ENCODE assay signal across 20 mouse cellular contexts in the genomic region with DNA sequence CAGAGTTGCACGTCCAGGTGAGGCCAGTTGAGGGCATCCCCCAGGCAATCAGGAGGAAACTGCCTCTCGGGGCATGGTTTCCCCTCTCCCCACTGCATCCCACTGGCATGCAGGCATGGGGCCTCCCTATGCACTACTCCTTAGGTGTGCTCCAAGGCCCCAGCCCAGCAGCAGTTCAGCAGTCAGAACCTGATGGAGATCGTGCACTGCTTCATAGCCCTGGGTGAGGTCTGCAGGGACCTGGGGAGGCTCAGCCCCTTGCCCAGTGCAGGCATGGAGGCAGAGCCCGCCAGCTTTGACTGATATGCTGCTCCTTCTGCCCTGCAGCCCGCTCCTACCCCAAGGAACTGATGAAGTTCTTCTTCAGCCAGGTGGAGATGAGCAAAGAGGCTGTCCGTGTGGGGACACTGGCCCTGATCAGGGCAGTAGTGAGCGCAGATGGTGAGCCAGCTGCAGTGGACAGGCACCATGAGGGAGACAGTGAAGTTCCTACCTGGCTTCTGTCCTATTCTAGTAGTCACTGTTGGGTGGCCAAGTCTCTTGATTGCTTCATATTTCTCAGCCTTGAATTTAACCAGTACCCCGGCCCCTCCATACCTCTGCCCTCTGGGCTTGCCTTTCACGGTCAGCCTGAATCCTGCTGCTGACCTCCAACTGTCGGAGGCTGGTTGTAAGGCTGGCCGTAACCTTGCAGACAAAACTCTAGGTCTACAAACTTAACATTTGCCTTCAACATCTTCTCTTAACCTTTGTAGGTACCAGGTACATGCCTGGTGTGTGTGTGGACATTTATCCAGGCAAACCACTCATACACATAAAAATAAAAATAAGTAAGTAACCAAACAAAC. TPM values are rescaled to one million over a fixed set of nuclear protein-coding genes. Genes with fewer than 3 reads are reported as not detected.
DNase-seq lines count a peak whose midpoint lies in the region; ATAC-seq and TF ChIP-seq lines count a peak whose summit lies in the region.
"Had no signal": no experiment of that assay in that cellular context is flagged by ENCODE, and none has a peak within 500 bp of the region (broad histone marks: within the 10 kb centered on the region; RNA-seq: fewer than 3 reads in every experiment).

No protein-coding gene starts in this region.

- no peak overlapping the region for H3K4me2 ChIP-seq in hindbrain, embryonic 16.5 days (ENCODE audit: low read length)
- no peak overlapping the region for H3K4me2 ChIP-seq in hindbrain, postnatal 0 days (ENCODE audit: low read depth, low read length)
- no peak overlapping the region for H3K4me2 ChIP-seq in midbrain, embryonic 11.5 days
- no peak overlapping the region for H3K4me2 ChIP-seq in limb, embryonic 15.5 days
- H3K4me2 ChIP-seq in midbrain, postnatal 0 days (ENCODE audit: low read depth, low read length, poor library complexity, severe bottlenecking), result no peak overlapping the region
- H3K4me2 ChIP-seq: heart, embryonic 15.5 days; hindbrain, embryonic 15.5 days had no signal

- no peaks in the 10 kb centered on the region for H3K36me3 ChIP-seq in hindbrain, embryonic 16.5 days (ENCODE audit: control insufficient read depth, insufficient read depth, low read length)
- no peaks in the 10 kb centered on the region for H3K36me3 ChIP-seq in hindbrain, postnatal 0 days (ENCODE audit: insufficient read depth, low read length)
- H3K36me3 ChIP-seq in midbrain, embryonic 11.5 days (ENCODE audit: control insufficient read depth, insufficient read depth, low read length), result no peaks in the 10 kb centered on the region
- H3K36me3 ChIP-seq in midbrain, embryonic 10.5 days, result no peaks in the 10 kb centered on the region
- no peaks in the 10 kb centered on the region for H3K36me3 ChIP-seq in limb, embryonic 15.5 days
- H3K36me3 ChIP-seq in midbrain, postnatal 0 days (ENCODE audit: insufficient read depth, low read length), result no peaks in the 10 kb centered on the region
- H3K36me3 ChIP-seq: heart, embryonic 15.5 days; hindbrain, embryonic 15.5 days had no signal

- H3K4me3 ChIP-seq in hindbrain, embryonic 16.5 days (ENCODE audit: low read length), result no peak overlapping the region
- H3K4me3 ChIP-seq in hindbrain, postnatal 0 days (ENCODE audit: low read length), result no peak overlapping the region
- no peak overlapping the region for H3K4me3 ChIP-seq in midbrain, embryonic 11.5 days (ENCODE audit: low read depth, low read length)
- no peak overlapping the region for H3K4me3 ChIP-seq in midbrain, embryonic 10.5 days
- no peak overlapping the region for H3K4me3 ChIP-seq in limb, embryonic 15.5 days
- H3K4me3 ChIP-seq in midbrain, postnatal 0 days (ENCODE audit: low read depth, low read length), result no peak overlapping the region
- H3K4me3 ChIP-seq: heart, embryonic 15.5 days; hindbrain, embryonic 15.5 days had no signal

- WGBS in hindbrain, embryonic 16.5 days, result 67% methylated on average over 11 of the region's 11 CpGs
- 65% methylated on average over 11 of the region's 11 CpGs for WGBS in hindbrain, postnatal 0 days
- 64% methylated on average over 11 of the region's 11 CpGs for WGBS in midbrain, embryonic 11.5 days
- WGBS in midbrain, embryonic 10.5 days, result 65% methylated on average over 11 of the region's 11 CpGs
- 60% methylated on average over 11 of the region's 11 CpGs for WGBS in limb, embryonic 15.5 days
- 63% methylated on average over 11 of the region's 11 CpGs for WGBS in midbrain, postnatal 0 days

- ATAC-seq in hindbrain, embryonic 16.5 days, result 0 out of 2 replicates have a peak, but pooled peaks have one; percentile 12
- no peak for ATAC-seq in hindbrain, postnatal 0 days
- peak; percentile 3; the same call in 1 of the 2 replicates for ATAC-seq in midbrain, embryonic 11.5 days (ENCODE audit: low FRiP score)
- peak; percentile 3; the same call in 1 of the 2 replicates for ATAC-seq in limb, embryonic 15.5 days (ENCODE audit: insufficient number of reproducible peaks, low FRiP score, low TSS enrichment, low read depth)
- ATAC-seq in midbrain, postnatal 0 days (ENCODE audit: low FRiP score), result peak; percentile 11
- no peak for ATAC-seq in inflammation-experienced regulatory T-cells, adult 6 months
- ATAC-seq: CD4-positive, CD25-positive, alpha-beta regulatory T cell, adult 4 months; forebrain, postnatal 0 days had no signal

- H3K4me1 ChIP-seq in hindbrain, embryonic 16.5 days (ENCODE audit: control insufficient read depth, insufficient read depth, low read depth, low read length), result no peaks in the 10 kb centered on the region
- H3K4me1 ChIP-seq in hindbrain, postnatal 0 days (ENCODE audit: insufficient read depth, low read length), result no peaks in the 10 kb centered on the region
- H3K4me1 ChIP-seq in midbrain, embryonic 11.5 days (ENCODE audit: control insufficient read depth, insufficient read depth, low read length), result no peaks in the 10 kb centered on the region
- no peaks in the 10 kb centered on the region for H3K4me1 ChIP-seq in midbrain, embryonic 10.5 days
- H3K4me1 ChIP-seq in limb, embryonic 15.5 days, result no peaks in the 10 kb centered on the region
- H3K4me1 ChIP-seq in midbrain, postnatal 0 days (ENCODE audit: insufficient read depth, low read length), result no peaks in the 10 kb centered on the region
- H3K4me1 ChIP-seq: heart, embryonic 15.5 days; hindbrain, embryonic 15.5 days had no signal

- no peak for TF ChIP-seq CTCF in hindbrain, postnatal 0 days (IDR thresholded peaks at IDR 0.05; ENCODE audit: low read depth)
- TF ChIP-seq CTCF in midbrain, postnatal 0 days (IDR thresholded peaks at IDR 0.05), result no peak

- H3K27me3 ChIP-seq in hindbrain, embryonic 16.5 days (replicated peaks; ENCODE audit: control insufficient read depth, insufficient read depth, low read length), result no peaks in the 10 kb centered on the region
- no peaks in the 10 kb centered on the region for H3K27me3 ChIP-seq in hindbrain, postnatal 0 days (ENCODE audit: insufficient read depth, low read length)
- H3K27me3 ChIP-seq in midbrain, embryonic 11.5 days (ENCODE audit: control insufficient read depth, insufficient read depth, low read length), result no peaks in the 10 kb centered on the region
- H3K27me3 ChIP-seq in midbrain, embryonic 10.5 days (ENCODE audit: low read depth, poor library complexity, severe bottlenecking), result no peaks in the 10 kb centered on the region
- no peaks in the 10 kb centered on the region for H3K27me3 ChIP-seq in limb, embryonic 15.5 days
- H3K27me3 ChIP-seq in midbrain, postnatal 0 days (ENCODE audit: insufficient read depth, low read length), result no peaks in the 10 kb centered on the region
- H3K27me3 ChIP-seq: heart, embryonic 15.5 days; hindbrain, embryonic 15.5 days had no signal

- peaks cover 98% of the 10 kb centered on the region for H3K9me3 ChIP-seq in hindbrain, embryonic 16.5 days (ENCODE audit: control insufficient read depth, low read length)
- peaks cover 97% of the 10 kb centered on the region for H3K9me3 ChIP-seq in hindbrain, postnatal 0 days (ENCODE audit: low read length)
- H3K9me3 ChIP-seq in midbrain, embryonic 11.5 days (ENCODE audit: control insufficient read depth, low read length), result peaks cover 97% of the 10 kb centered on the region
- peaks cover 98% of the 10 kb centered on the region for H3K9me3 ChIP-seq in midbrain, embryonic 10.5 days (replicated peaks)
- peaks cover 64% of the 10 kb centered on the region for H3K9me3 ChIP-seq in limb, embryonic 15.5 days
- H3K9me3 ChIP-seq in midbrain, postnatal 0 days (ENCODE audit: low read length), result peaks cover 98% of the 10 kb centered on the region

- no peak overlapping the region for H3K27ac ChIP-seq in hindbrain, embryonic 16.5 days (ENCODE audit: low read depth, low read length)
- no peak overlapping the region for H3K27ac ChIP-seq in hindbrain, postnatal 0 days
- H3K27ac ChIP-seq in midbrain, embryonic 11.5 days (ENCODE audit: low read depth, low read length), result no peak overlapping the region
- H3K27ac ChIP-seq in midbrain, embryonic 10.5 days (replicated peaks), result no peak overlapping the region
- H3K27ac ChIP-seq in limb, embryonic 15.5 days, result no peak overlapping the region
- no peak overlapping the region for H3K27ac ChIP-seq in midbrain, postnatal 0 days (ENCODE audit: low read depth, low read length)
- H3K27ac ChIP-seq: heart, embryonic 15.5 days; hindbrain, embryonic 15.5 days had no signal

- DNase-seq in hindbrain, postnatal 0 days (ENCODE audit: low spot score), result no peak
- no peak for DNase-seq in midbrain, embryonic 11.5 days (ENCODE audit: low spot score, missing footprints)
- no peak for DNase-seq in midbrain, embryonic 10.5 days (ENCODE audit: low spot score)
- DNase-seq in midbrain, postnatal 0 days (ENCODE audit: low spot score), result no peak
- DNase-seq: adrenal gland, postnatal 14 days; cerebellum, adult 9-11 months; embryo, embryonic 11 days; forebrain, postnatal 0 days; lung, adult 2 months had no signal

- no peak overlapping the region for H3K9ac ChIP-seq in hindbrain, embryonic 16.5 days (ENCODE audit: low read depth, low read length)
- H3K9ac ChIP-seq in hindbrain, postnatal 0 days (replicated peaks; ENCODE audit: low read length), result no peak overlapping the region
- H3K9ac ChIP-seq in midbrain, embryonic 11.5 days (ENCODE audit: low read length), result no peak overlapping the region
- no peak overlapping the region for H3K9ac ChIP-seq in limb, embryonic 15.5 days
- H3K9ac ChIP-seq in midbrain, postnatal 0 days (replicated peaks; ENCODE audit: low read length, poor library complexity, severe bottlenecking), result no peak overlapping the region
- H3K9ac ChIP-seq: forebrain, postnatal 0 days; heart, embryonic 15.5 days; hindbrain, embryonic 15.5 days had no signal

RNA-seq across cellular contexts. Expression of gene Mroh2a, which starts 8.5 kb away (rescaled TPM):
- polyA plus RNA-seq in hindbrain, embryonic 16.5 days (2015; fragmentation: Nextera tagmentation; extraction: Ambion mirVana), result 0.45 and 0.54 TPM in 2 replicates
- total RNA-seq in hindbrain, postnatal 0 days (2014; rRNA removed), result 0.16 TPM in 1 of 2 replicates, not detected in the other
- polyA plus RNA-seq in hindbrain, postnatal 0 days (2015; fragmentation: Nextera tagmentation; extraction: Ambion mirVana), result 0.23 and 0.55 TPM in 2 replicates
- 1.6 and 1.7 TPM in 2 replicates for polyA plus RNA-seq in midbrain, embryonic 11.5 days (2014; fragmentation: Nextera tagmentation; extraction: Ambion mirVana)
- polyA plus RNA-seq in midbrain, embryonic 10.5 days (2016; fragmentation: Nextera tagmentation; extraction: Ambion mirVana), result 0.91 and 1.3 TPM in 2 replicates
- polyA plus RNA-seq in limb, embryonic 15.5 days (2015; fragmentation: Nextera tagmentation; extraction: Ambion mirVana), result 1.6 and 2.2 TPM in 2 replicates
- total RNA-seq in midbrain, postnatal 0 days (2014; rRNA removed), result not detected in 2 replicates
- polyA plus RNA-seq in midbrain, postnatal 0 days (2015; fragmentation: Nextera tagmentation; extraction: Ambion mirVana), result 0.56 and 1.2 TPM in 2 replicates
- 1 to 10 TPM; 1.9 to 4.4 (median 2.1) TPM for polyA plus RNA-seq in inflammation-experienced regulatory T-cells, adult 6 months (2017; shearing (Covaris generic))
- total RNA-seq: forebrain, postnatal 0 days; gastrocnemius, postnatal 36 days had no signal

RNA-seq across cellular contexts. Expression of gene Ugt1a1, which starts 23.5 kb away (rescaled TPM):
- polyA plus RNA-seq in hindbrain, embryonic 16.5 days (2015; fragmentation: Nextera tagmentation; extraction: Ambion mirVana), result not detected in 2 replicates
- 0.42 TPM in 1 of 2 replicates, not detected in the other for total RNA-seq in hindbrain, postnatal 0 days (2014; rRNA removed)
- polyA plus RNA-seq in hindbrain, postnatal 0 days (2015; fragmentation: Nextera tagmentation; extraction: Ambion mirVana), result 0.09 TPM in 1 of 2 replicates, not detected in the other
- polyA plus RNA-seq in midbrain, embryonic 11.5 days (2014; fragmentation: Nextera tagmentation; extraction: Ambion mirVana), result not detected in 2 replicates
- polyA plus RNA-seq in midbrain, embryonic 10.5 days (2016; fragmentation: Nextera tagmentation; extraction: Ambion mirVana), result not detected in 2 replicates
- polyA plus RNA-seq in limb, embryonic 15.5 days (2015; fragmentation: Nextera tagmentation; extraction: Ambion mirVana), result 10.8 and 12.3 TPM in 2 replicates
- not detected in 2 replicates for total RNA-seq in midbrain, postnatal 0 days (2014; rRNA removed)
- polyA plus RNA-seq in midbrain, postnatal 0 days (2015; fragmentation: Nextera tagmentation; extraction: Ambion mirVana), result not detected in 2 replicates
- polyA plus RNA-seq in inflammation-experienced regulatory T-cells, adult 6 months (2017; shearing (Covaris generic)), result not detected
- total RNA-seq: gastrocnemius, postnatal 36 days; layer of hippocampus, postnatal 14 days; left cerebral cortex, postnatal 25 days; megakaryocyte-erythroid progenitor cell, adult 5-6 weeks; MEL had no signal
- polyA plus RNA-seq: CD4-positive, CD25-positive, alpha-beta regulatory T cell, adult 4 months; forebrain, postnatal 0 days; heart, embryonic 15.5 days; hindbrain, embryonic 15.5 days had no signal

RNA-seq across cellular contexts. Expression of gene Dnajb3, which starts 29.7 kb away (rescaled TPM):
- polyA plus RNA-seq in hindbrain, embryonic 16.5 days (2015; fragmentation: Nextera tagmentation; extraction: Ambion mirVana), result 11.6 and 12.1 TPM in 2 replicates
- total RNA-seq in hindbrain, postnatal 0 days (2014; rRNA removed), result 4.7 and 7.5 TPM in 2 replicates
- polyA plus RNA-seq in hindbrain, postnatal 0 days (2015; fragmentation: Nextera tagmentation; extraction: Ambion mirVana), result 8.6 and 11.7 TPM in 2 replicates
- polyA plus RNA-seq in midbrain, embryonic 11.5 days (2014; fragmentation: Nextera tagmentation; extraction: Ambion mirVana), result 13.4 and 15.4 TPM in 2 replicates
- 10.7 and 11.1 TPM in 2 replicates for polyA plus RNA-seq in midbrain, embryonic 10.5 days (2016; fragmentation: Nextera tagmentation; extraction: Ambion mirVana)
- 11.1 and 11.6 TPM in 2 replicates for polyA plus RNA-seq in limb, embryonic 15.5 days (2015; fragmentation: Nextera tagmentation; extraction: Ambion mirVana)
- 5.5 and 6.9 TPM in 2 replicates for total RNA-seq in midbrain, postnatal 0 days (2014; rRNA removed)
- polyA plus RNA-seq in midbrain, postnatal 0 days (2015; fragmentation: Nextera tagmentation; extraction: Ambion mirVana), result 11.8 and 12.5 TPM in 2 replicates
- under 1 TPM in 2 of 3 experiments, not detected in 1; 0.47 to 0.99 TPM for polyA plus RNA-seq in inflammation-experienced regulatory T-cells, adult 6 months (2017; shearing (Covaris generic))
- total RNA-seq: gastrocnemius, postnatal 36 days; MEL had no signal

RNA-seq across cellular contexts. Expression of gene Ugt1a2, which starts 34.9 kb away (rescaled TPM):
- polyA plus RNA-seq in hindbrain, embryonic 16.5 days (2015; fragmentation: Nextera tagmentation; extraction: Ambion mirVana), result 0.07 TPM in 1 of 2 replicates, not detected in the other
- total RNA-seq in hindbrain, postnatal 0 days (2014; rRNA removed), result not detected in 2 replicates
- not detected in 2 replicates for polyA plus RNA-seq in hindbrain, postnatal 0 days (2015; fragmentation: Nextera tagmentation; extraction: Ambion mirVana)
- not detected in 2 replicates for polyA plus RNA-seq in midbrain, embryonic 11.5 days (2014; fragmentation: Nextera tagmentation; extraction: Ambion mirVana)
- polyA plus RNA-seq in midbrain, embryonic 10.5 days (2016; fragmentation: Nextera tagmentation; extraction: Ambion mirVana), result not detected in 2 replicates
- not detected in 2 replicates for polyA plus RNA-seq in limb, embryonic 15.5 days (2015; fragmentation: Nextera tagmentation; extraction: Ambion mirVana)
- not detected in 2 replicates for total RNA-seq in midbrain, postnatal 0 days (2014; rRNA removed)
- not detected in 2 replicates for polyA plus RNA-seq in midbrain, postnatal 0 days (2015; fragmentation: Nextera tagmentation; extraction: Ambion mirVana)
- polyA plus RNA-seq in inflammation-experienced regulatory T-cells, adult 6 months (2017; shearing (Covaris generic)), result not detected
- total RNA-seq: forebrain, postnatal 0 days; gastrocnemius, postnatal 36 days; layer of hippocampus, postnatal 14 days; left cerebral cortex, postnatal 25 days; megakaryocyte-erythroid progenitor cell, adult 5-6 weeks; MEL had no signal
- polyA plus RNA-seq: CD4-positive, CD25-positive, alpha-beta regulatory T cell, adult 4 months; forebrain, postnatal 0 days; heart, embryonic 15.5 days; hindbrain, embryonic 15.5 days had no signal

RNA-seq across cellular contexts. Expression of gene Hjurp, which starts 42.2 kb away (rescaled TPM):
- polyA plus RNA-seq in hindbrain, embryonic 16.5 days (2015; fragmentation: Nextera tagmentation; extraction: Ambion mirVana), result 66.4 and 80.3 TPM in 2 replicates
- 82.8 and 86.3 TPM in 2 replicates for total RNA-seq in hindbrain, postnatal 0 days (2014; rRNA removed)
- polyA plus RNA-seq in hindbrain, postnatal 0 days (2015; fragmentation: Nextera tagmentation; extraction: Ambion mirVana), result 47.2 and 47.7 TPM in 2 replicates
- polyA plus RNA-seq in midbrain, embryonic 11.5 days (2014; fragmentation: Nextera tagmentation; extraction: Ambion mirVana), result 135 TPM in 2 replicates
- 213 and 222 TPM in 2 replicates for polyA plus RNA-seq in midbrain, embryonic 10.5 days (2016; fragmentation: Nextera tagmentation; extraction: Ambion mirVana)
- 161 and 168 TPM in 2 replicates for polyA plus RNA-seq in limb, embryonic 15.5 days (2015; fragmentation: Nextera tagmentation; extraction: Ambion mirVana)
- total RNA-seq in midbrain, postnatal 0 days (2014; rRNA removed), result 88.0 and 96.8 TPM in 2 replicates
- 42.3 and 45.9 TPM in 2 replicates for polyA plus RNA-seq in midbrain, postnatal 0 days (2015; fragmentation: Nextera tagmentation; extraction: Ambion mirVana)
- polyA plus RNA-seq in inflammation-experienced regulatory T-cells, adult 6 months (2017; shearing (Covaris generic)), result 10 to 100 TPM; 37.3 to 97.3 (median 69.6) TPM

Comparison
In these comparisons a context has a peak if more than half of its experiments do, and no peak if none do; other contexts are left out.
1. ATAC-seq: peak in hindbrain, embryonic 16.5 days (single experiment), midbrain, embryonic 11.5 days (single experiment), limb, embryonic 15.5 days (single experiment) and midbrain, postnatal 0 days (single experiment); none in hindbrain, postnatal 0 days (single experiment) and inflammation-experienced regulatory T-cells, adult 6 months (single experiment).
2. RNA of gene Ugt1a1, which starts 23.5 kb away (polyA plus RNA-seq): 10.8 to 12.3 TPM in limb, embryonic 15.5 days; 0.09 TPM in hindbrain, postnatal 0 days, not detected in hindbrain, embryonic 16.5 days, not detected in midbrain, embryonic 11.5 days, not detected in midbrain, embryonic 10.5 days, not detected in midbrain, postnatal 0 days and not detected in inflammation-experienced regulatory T-cells, adult 6 months; every median in the first group is over 10 times any median in the second.